Mouse (Mus musculus): ENCODE results near the gene Nr2f1.

Nr2f1 gene

DNA sequence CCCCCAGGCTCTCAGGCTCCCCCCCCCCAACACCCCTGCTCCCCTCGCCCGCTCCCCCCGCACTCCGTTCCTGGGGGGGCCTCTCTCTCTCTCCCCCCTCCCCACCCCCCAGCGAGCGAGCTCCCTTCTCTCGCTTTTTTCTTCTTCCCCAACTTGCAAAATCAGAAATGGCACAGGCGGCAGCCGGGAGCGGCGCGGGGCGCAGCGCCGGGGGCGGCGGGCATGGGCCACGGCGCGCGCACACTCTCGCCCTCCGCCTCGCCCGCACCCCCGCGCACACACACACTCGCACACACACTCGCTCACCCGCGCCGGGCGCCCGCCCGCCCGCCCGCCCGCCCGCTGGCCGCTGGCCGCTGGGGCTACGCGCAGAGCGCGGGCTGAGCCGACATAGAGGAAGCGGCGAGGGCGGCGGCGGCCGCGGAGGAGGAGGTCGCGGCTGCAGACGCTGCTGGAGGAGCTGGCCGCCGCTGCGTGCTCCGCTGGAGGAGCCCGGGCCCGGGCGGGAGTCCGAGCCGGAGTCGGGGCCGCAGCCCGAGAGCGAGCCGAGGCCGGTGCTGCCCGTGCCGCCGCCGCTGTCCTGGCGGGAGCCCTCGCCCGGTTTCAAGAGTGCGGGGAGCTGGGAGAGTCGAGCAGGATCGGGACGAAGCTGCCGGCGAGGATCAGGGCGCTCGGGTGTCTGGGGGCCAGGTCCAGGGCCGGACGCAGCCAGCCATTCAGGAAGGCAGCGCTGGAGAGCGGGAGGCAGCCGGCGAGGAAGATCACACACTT, 501 bp downstream of the Nr2f1 start:
- DNase-seq, result peak; percentile 88

DNA sequence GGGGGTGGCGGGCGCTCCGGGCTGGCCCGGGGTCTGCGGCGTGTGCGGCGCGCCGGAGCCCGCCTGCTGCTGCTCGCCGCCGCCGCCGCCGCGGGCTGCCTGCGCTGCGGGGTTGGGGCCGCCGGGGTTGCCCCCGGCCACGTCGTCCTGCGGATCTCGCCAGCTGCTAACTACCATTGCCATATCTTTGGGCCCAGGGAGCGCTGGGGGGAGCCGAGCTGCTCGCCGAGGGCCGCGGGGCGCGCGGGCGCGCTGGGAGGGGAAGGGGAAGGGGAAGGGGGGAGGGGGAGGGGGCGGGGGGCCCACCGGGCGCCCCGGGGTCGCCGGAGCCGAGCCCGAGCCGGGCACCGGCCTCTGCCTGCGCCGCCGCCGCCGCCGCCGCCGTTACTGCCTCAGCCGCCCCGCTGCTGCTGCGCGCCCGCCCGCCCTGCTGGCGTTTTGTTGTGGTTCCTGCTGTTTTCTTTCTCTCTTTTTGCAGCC, 1.1 kb downstream of the Nr2f1 start:
- DNase-seq, result peak; percentile 80

DNA sequence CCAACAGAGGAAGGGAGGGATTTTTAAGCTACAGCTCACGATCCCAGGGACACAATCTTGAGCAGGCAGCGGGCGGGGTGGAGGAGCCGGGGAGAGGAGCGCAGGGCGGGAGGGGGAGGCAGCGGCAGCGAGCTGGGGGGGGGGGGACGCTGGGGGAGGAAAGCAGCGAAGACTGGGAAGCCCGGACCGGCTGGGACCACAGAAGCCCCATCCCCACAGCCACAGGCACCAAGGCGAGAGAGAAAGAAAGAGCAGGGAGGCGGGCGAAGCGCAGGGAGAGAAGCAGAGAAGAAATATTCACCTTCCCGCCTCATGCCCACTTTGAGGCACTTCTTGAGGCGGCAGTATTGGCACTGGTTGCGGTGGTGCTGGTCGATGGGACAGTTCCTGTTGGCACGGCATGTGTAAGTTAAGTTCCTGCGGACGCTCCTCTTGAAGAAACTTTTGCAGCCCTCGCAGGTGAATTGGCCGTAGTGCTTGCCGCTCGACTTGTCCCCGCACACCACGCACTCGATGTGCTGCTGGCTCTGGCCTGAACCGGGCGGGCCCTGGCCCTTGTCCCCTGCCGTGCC, 1.7 kb downstream of the Nr2f1 start:
- DNase-seq, result peak; percentile 78

DNA sequence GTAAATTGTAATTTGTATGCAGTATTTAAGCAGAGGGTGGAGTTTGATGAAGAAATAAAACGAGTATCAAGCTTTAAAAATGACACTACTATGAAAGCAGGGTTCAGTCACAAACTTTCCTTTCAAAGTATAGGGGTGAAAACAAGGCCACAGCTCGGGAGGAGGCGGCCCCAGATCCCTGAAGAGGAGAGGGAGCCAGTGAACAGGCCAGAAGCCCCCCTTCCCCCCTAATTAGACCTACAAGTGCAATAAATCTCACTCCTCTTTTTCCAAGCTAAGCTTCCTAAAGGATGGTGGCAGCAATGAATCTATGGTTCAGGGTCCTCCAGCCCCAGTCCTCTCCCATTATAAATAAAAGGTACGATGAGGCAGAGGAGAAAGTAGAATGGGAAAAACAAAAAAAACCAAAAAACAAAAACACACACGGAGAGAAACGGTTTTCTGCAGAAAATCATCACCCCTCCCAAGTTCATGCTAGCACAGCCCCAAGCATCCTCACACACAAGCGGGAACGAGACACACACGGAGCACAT, 2.2 kb downstream of the Nr2f1 start:
- DNase-seq, result no peak

DNA sequence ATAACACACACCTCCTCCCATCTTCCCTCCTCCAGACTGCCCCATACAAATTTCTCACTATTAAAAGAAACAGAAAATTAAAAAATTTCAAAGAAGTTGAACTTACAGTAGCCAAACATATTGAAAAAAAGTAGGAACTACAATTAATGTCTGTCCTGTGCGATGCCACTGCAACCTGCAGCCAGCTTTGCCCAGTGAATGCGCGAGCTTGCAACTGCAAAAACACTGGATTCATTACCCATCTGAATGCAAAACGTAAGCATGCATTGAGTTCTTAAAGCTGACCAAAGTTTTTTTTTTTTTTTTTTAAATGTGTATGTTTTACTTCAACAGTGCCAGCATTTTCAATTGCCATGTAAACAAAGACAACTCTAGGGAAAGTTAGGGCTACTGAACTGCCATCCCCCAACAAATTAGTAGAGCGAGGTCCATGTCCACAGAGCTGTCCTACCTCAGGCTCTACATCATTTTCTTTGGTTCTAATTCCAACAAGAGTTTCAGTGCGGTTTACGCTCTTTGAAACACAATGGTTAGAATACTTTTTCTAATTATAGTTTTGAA, 3.2 kb downstream of the Nr2f1 start:
- DNase-seq, result peak; percentile 31

DNA sequence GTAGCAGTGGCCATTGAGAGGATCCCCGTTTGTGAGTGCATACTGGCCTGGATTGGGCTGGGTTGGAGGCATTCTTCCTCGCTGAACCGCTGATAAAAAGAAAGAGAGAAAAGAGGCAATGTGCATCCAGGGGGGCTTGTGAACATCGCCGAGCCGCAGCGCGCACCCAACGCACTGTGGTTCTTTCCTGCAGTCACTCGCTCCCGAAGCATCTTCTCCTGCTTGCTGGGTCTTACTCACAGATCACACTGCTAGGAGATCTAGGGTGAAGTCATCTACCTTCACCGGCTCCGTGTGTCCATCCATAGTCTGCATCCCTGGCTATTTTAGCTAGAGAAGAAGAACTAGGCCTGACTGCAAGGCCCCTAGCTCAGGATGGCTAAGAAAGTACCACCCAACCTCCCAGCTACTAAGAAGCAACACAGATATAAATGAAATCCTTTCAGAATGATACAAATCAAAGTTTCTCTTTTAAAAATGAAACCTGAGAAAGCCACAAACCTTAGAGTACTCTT, 3.9 kb downstream of the Nr2f1 start:
- DNase-seq, result no peak

DNA sequence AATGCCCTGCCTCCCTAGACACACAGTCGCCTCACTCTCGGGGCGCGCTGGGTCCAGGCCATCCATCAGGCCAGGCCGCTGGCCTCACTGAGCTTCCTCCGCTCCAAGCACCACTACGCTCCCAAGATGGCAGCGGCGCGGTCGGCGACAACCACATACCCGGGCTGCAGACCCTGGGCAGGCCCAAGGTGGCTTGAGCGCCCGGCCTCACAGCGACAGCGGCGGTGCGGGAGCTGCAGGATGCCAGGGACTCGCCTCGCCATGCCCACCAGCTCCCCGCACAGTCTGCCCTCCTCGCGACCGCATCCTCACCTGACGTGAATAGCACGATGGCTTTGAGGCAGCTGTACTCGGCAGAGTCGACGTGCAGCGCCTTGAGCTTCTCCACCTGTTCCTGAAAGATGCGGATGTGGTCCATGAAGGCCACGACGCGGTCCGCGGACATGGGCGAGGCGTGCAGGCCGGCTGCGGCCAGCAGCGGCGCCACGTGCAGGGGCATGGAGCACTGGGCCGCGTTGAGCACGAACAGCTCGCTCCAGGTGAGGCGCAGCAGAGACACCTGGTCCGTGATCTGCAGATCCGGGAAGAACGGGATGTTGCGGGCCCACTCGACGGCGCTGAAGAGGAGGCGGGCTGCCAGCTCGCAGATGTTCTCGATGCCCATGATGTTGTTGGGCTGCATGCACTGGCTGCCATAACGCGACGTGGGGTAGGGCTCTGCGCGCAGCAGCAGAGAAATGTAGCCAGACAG, 4.5 kb downstream of the Nr2f1 start:
- DNase-seq, result peak; percentile 76

DNA sequence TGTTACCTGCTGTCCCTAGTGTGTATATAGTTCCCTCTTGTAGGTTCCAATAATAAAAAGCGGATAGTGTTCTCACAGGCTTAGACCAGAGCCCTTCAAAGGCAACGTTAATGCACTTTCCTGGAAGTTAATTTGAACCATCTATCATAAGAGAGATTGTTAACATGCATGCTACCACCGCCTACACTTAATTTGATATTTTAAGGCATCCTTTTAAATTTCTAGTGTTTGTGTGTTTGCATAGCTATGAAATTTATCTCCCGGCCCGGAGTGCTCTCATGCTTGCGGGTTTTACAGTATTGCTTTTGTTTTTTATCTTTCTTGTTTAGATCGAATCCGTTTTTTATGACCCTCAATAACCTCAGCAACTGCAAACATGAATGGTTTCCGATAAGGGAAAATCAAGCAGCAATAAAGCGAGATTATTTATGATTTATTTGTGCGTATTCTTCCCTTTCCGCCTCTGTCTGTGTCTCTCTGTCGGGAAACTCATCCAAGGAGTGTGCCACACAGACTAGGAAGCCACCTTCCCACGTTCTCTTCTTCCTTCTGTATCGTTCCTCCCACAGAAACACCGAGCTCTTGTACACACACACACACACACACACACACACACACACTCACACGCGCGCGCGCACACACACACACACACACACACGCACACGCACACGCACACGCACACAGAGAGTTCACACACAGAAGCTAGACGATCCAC, 5.3 kb downstream of the Nr2f1 start:
- no peak for DNase-seq

DNA sequence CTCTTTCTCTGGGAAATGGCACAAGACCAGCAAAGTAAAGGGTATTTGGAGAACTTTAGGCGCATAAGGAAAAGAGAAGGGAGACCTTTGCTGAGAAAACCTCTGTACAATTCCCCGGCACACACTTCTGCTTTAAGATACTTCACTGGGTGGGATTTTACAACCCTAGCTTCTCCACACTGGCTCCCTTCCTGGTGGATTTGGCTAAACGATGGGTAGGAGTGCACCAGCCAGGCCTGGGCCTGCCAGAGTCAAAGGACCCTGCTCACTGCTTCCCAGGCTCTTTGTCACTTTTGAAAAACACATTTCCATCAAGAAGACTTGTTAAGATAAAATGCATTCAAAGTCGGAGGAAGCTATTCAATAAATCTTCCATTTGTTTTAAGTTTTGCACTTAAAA, 6.3 kb downstream of the Nr2f1 start:
- no peak for DNase-seq

DNA sequence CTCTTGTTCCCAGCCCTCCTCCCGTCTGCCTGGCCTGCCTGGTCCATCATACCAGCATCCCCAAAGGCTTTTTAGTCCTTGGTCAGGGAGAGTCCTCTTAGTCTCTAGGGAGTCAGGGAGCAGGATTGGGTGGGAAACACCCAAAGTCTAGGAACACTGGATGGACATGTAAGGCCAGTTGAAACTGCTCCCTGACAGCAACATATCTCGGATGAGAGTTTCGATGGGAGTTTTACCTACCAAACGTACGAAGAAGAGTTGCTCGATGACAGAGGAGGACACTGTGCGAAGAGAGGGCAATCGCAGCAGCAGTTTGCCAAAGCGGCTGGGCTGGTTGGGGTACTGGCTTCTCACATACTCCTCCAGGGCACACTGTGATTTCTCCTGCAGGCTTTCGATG, 10.0 kb downstream of the Nr2f1 start:
- DNase-seq, result no peak

DNA sequence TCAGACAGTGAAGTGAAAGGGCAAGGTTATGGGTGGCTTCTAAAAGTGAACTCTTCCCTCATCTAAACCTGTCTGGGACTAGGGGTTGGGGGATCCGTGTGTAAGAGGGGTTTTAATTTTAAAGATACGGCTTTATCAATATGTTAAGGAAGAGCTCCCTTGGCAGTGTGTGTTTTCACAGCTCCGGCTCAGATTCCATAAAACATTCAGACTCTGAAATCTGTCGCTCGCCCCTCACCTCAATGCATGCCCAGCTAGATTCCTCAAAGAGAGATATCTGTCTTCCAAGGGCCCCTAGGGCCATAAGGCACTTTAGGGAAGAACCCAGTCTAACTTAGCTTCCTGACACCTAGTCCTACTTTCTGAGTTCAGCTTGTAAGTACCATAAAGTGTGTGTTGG, 11.7 kb downstream of the Nr2f1 start:
- DNase-seq, result no peak

DNA sequence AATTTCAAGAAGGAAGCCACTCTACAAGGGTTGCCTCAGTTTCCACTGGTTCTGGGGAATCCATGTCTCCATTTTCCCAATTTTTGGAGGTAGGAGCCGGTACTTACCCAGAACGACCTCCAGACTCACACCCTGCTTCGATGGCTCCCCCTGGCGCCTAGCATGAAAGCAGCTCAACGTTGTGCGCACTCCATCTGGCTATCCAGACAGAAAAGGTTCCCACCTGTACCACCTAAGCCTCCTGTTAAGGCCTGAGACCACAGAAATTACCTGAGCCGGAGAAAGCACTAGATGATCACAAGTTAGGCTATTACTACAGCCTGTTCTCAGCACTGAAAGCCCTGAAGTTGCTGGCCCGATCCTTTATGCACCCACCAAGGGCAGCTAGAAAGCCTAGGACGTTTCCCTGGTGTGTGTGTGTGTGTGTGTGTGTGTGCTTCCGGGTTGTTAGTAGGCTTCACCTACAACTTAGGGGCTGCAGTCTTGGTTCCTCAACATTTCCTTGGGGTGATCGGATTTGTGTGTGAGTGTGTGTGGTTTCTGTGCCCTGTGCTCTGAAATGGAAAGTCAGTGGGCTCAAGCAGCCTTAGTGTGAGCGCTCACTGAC, 13.1 kb downstream of the Nr2f1 start:
- DNase-seq, result peak; percentile 45

DNA sequence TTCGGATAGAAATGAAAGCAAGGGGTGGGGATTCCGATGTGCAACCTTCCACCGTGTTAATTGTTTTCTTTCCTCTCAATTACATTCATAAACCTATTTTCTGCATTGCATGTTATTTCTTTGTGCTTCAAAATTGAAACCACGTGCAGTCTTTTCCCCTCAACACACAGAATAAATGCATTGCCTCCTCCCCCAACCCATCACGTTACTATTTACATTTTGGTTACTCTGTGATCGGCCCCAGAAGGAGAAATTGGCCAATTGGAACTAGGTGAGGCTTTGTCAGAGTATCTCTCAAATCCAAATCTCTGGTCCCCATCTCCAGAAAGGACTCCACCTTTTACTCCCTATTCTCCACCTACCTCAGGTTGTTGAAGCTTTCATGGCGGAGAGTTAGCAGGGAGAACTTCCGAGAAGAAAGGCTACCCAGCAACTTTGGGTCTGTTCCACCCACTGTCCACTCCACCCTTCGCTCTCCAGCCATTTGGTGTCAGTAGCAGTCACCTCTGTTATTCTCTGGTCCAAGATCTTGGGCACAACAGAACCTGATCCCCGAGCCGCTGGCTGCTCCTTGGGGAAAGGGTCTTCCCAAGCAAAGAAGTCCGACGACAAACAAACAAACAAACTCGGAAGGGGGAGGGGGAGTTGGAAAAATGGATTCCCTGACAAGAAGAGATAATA, 14.6 kb downstream of the Nr2f1 start:
- no peak for DNase-seq

DNA sequence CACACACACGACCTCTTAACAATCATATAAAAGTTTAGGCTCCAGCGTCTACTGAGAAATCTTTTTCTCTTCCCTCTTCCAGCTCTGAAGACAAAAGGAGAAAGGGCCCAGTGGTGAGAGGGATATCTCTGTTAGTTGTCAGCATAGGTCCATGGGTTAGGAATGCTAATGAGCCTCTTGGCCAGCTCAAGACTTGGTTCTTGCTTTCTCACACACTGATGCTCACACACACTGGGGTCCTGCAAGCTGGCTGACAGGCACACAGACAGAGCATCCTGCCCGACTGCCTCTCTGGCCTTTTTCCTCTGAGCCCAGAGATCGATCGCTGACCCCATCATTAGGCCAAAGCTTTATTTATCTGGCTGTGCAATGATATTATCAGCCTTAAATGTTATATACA, 15.6 kb downstream of the Nr2f1 start:
- DNase-seq, result no peak

DNA sequence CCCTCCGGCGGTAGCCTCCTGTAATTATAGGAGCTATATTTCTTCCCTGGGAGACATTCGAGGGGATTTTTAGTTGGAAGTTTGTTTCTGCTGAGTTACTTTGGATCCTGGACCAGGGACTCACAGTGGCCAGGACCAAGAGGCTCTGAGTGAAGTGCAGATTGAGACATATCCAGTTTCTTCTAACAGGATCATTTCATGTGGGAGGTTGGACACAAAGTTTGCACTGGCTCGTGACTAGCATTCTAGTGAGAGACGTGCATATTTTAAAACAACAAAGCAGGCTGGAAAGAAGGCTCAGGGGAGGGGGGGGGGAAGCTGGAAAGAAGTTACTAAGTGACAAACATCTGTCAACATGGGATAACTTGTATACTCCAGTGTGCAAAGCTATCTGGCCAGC, 16.6 kb downstream of the Nr2f1 start:
- DNase-seq, result no peak

DNA sequence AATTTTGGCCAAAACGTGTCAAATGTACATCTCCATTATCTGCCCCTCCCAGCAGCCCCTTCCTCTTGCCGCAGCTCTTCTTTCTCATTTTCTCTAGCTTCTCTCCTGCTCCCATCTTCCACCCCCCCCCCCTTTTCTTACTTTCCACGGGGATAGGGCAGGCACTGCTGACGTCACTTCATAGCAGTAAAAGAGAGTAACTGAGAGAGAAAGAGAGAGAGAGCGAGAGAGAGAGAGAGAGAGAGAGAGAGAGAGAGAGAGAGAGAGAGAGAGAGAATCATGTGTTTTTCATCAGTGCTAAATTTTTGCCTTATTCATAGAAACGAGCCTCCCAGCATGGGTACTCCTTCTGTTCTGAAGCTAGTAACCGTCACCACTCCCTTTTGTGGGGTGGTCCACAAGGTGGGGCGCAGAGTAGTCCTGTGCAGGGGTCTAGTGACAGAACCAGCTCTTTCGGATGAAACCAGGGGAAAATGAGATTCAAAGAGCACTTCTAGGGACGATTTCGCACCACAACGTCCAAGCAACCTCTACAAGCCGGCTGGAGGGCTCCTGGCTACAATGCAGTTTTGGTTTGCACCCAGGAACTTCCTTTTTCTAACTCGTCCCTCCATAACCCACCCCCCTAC, 17.5 kb downstream of the Nr2f1 start:
- DNase-seq, result peak; percentile 50

DNA sequence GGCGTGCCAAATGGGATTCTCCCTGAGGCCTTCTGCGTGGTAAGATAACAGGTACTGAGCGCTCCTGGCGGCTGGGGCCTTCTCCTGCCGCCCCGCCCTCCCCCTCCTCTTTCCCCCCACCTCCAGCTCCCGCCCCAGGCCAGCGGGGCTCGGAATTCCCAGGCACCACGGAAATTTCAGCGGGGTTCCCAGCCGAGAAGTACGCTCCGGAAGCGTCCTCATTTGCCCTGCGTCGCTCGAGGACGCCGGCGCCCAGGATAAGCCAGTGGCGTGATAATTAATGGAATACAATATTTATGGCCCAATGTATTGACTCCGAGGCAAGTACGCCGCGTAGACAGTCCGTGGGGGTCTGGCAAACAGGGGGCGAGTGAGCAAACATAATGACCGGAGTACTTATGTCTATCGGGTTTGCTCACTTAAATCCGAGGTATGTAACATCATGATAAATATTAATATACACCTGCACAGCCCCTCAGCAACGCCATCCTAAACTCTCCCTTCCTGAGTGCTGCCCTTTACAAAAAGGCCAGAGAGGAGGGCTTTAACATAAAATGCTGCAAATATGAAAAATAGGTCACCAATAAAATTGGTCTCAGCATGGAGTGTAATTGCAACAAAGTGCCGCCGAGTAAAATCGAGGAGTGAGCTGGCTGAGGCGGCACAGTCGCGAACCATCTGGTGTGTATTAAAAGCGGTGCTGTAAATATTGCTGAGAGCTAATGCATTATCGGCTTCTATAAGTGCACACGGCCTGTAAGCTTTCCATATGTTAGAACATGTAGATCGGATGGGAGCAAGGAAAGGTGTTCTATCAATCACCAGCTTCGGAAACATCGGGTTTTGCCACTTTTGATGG, 18.3 kb downstream of the Nr2f1 start:
- peak; percentile 62 for DNase-seq

DNA sequence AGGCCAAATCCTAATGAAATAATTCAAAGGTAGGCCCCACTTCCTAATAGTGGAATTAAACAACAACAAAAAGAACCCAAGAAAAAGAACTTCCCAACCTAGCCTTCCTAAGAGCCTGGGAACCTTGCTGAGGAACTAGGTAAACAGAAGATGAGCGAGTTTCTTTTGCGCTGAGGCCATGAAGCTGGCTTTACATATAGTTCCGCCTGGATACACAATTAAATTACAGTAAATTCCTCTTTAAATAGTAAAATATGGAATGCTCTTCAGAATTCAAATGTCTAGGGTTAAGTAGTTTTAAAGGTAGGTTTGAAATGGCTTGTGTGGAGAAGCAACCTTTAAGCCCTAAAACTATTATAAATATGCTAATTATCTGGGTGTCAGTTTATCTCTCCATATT, 19.3 kb downstream of the Nr2f1 start:
- no peak for DNase-seq

DNA sequence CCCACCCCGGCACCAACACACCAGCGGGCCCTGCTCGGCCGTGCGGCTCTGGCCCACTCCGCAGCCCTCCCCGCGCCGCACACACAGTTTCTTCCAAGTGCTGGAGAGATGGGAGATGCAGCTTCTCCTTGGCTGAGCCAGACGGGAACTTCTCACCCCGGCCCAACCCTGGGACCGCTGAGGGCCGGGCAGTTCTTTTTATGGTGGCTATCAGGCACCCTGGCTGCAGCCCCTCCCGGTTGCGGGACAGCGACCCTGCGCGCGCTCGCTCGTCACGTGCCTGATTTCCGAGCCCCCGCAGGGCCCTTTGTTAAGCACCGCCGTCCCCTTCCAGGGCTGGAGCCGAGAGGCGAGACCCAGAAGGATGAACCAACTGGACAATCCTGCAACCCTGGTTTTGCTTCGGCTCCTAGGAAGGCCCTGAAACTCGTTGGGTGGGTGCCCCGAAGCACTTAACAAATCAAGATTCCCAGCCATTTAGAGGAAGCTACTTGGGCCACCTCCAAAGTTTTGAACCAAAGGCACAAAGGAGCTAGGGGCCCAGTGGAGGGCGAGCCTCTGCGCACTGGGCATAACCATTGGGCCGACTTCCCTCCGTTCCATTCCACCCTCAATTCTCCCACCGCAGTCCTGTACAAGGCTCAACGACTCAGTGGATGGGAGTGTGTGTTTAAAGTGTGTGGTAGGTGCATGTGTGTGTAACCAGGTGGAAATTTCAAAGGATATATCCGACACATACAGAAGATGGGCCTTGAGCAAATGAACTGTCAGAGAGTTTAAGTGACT, 20.1 kb downstream of the Nr2f1 start:
- peak; percentile 67 for DNase-seq

Data from retina, postnatal 1 day (tissue).